Mouse (Mus musculus) intestine, embryonic 16.5 days (tissue): Measurements from ENCODE around the gene Hk2. TPM values are rescaled to one million over a fixed set of nuclear protein-coding genes. Genes with fewer than 3 reads are reported as not detected.

Experiments
- ATAC-seq: fragments of 200-750 bp; cut with Nextera tagmentation; 2 replicates; pipeline ENCODE4 v1.8.0; 2017; ENCODE audit warnings: moderate TSS enrichment, moderate library complexity
- H3K27ac ChIP-seq: fragments of 300-500 bp; sonication (generic); 2 replicates; pipeline ENCODE4 v1.5.1; 2014; ENCODE audit warnings: mild to moderate bottlenecking, low read length
- H3K27me3 ChIP-seq: fragments of 300-500 bp; sonication (generic); replicated peaks from 2 replicates; pipeline ENCODE4 v1.6.1; 2014; ENCODE audit warnings: low read length, control low read depth, mixed read lengths; ENCODE audit not compliant: control insufficient read depth, insufficient read depth
- H3K36me3 ChIP-seq: fragments of 300-500 bp; sonication (generic); 2 replicates; pipeline ENCODE4 v1.6.1; 2014; ENCODE audit warnings: low read length, control low read depth; ENCODE audit not compliant: control insufficient read depth, insufficient read depth
- H3K4me1 ChIP-seq: fragments of 300-500 bp; sonication (generic); 2 replicates; pipeline ENCODE4 v1.6.1; 2014; ENCODE audit warnings: low read length, control low read depth, mixed read lengths; ENCODE audit not compliant: control insufficient read depth, insufficient read depth
- H3K4me2 ChIP-seq: fragments of 300-500 bp; sonication (generic); 2 replicates; pipeline ENCODE4 v1.6.1; 2014; ENCODE audit warnings: low read depth, low read length, control low read depth
- H3K4me3 ChIP-seq: fragments of 300-500 bp; sonication (generic); 2 replicates; pipeline ENCODE4 v1.5.1; 2014; ENCODE audit warnings: mild to moderate bottlenecking, low read length
- H3K9ac ChIP-seq: fragments of 300-500 bp; sonication (generic); 2 replicates; pipeline ENCODE4 v1.6.1; 2014; ENCODE audit warnings: low read depth, low read length
- H3K9me3 ChIP-seq: fragments of 300-500 bp; sonication (generic); 2 replicates; pipeline ENCODE4 v1.6.1; 2016; ENCODE audit warnings: low read length, control low read depth; ENCODE audit not compliant: control insufficient read depth
- WGBS: fragments of 180-500 bp; shearing (Covaris S2); extraction: QIAGEN DNeasy Blood & Tissue Kit; methylation state at CpG from one replicate; pipeline ENCODE4 v1.1.7; 2014; 5-methylcytosine and 5-hydroxymethylcytosine counted together
- polyA plus RNA-seq: library from polyadenylated mRNA; unstranded; fragments of >200 nt; fragmentation: Nextera tagmentation; extraction: Ambion mirVana; gene quantifications from 2 replicates; pipeline ENCODE4 v1.2.1, GENCODE M21; 2015

Hk2 gene
- polyA plus RNA-seq, 1 experiment from 2014 or later: 18.0 TPM

GRCm38 (mm10) chr6:82714841-82715240 lies 59.4 kb downstream of the Hk2 start:
- Histone ChIP-seq H3K4me3 (no peak overlapping the region), H3K4me2 (no peak overlapping the region), H3K36me3 (no peaks in the 10 kb centered on the region), H3K9ac (no peak overlapping the region), H3K4me1 (no peaks in the 10 kb centered on the region), H3K9me3 (no peaks in the 10 kb centered on the region), H3K27me3 (no peaks in the 10 kb centered on the region), H3K27ac (0 out of 2 replicates have a peak overlapping the region, but pooled peaks have one; percentile 7)
- ATAC-seq: peak; percentile 49
- 74% methylated on average over 5 of the region's 5 CpGs for WGBS

GRCm38 (mm10) chr6:82714243-82714642 lies 60.0 kb downstream of the Hk2 start:
- H3K4me1 ChIP-seq: no peaks in the 10 kb centered on the region
- H3K27me3 ChIP-seq: no peaks in the 10 kb centered on the region
- 18% methylated on average over 3 of the region's 3 CpGs for WGBS
- ATAC-seq: peak; percentile 51
- H3K27ac ChIP-seq: peak overlapping the region; percentile 23; the same call in 1 of the 2 replicates
- H3K9ac ChIP-seq: no peak overlapping the region
- no peaks in the 10 kb centered on the region for H3K9me3 ChIP-seq
- H3K36me3 ChIP-seq: no peaks in the 10 kb centered on the region
- H3K4me2 ChIP-seq: no peak overlapping the region
- H3K4me3 ChIP-seq: no peak overlapping the region

- Histone ChIP-seq H3K27me3 (no peaks in the 10 kb centered on the region), H3K9ac (no peak overlapping the region), H3K9me3 (no peaks in the 10 kb centered on the region), H3K27ac (no peak overlapping the region), H3K36me3 (no peaks in the 10 kb centered on the region), H3K4me1 (no peaks in the 10 kb centered on the region), H3K4me2 (no peak overlapping the region), H3K4me3 (no peak overlapping the region)
- ATAC-seq: no peak
- WGBS: 81% methylated on average over 3 of the region's 3 CpGs
Measured at GRCm38 (mm10) chr6:82707742-82708141, 66.5 kb downstream of the Hk2 start.

GRCm38 (mm10) chr6:82707241-82707640 lies 67.0 kb downstream of the Hk2 start:
- Histone ChIP-seq H3K9me3 (no peaks in the 10 kb centered on the region), H3K4me3 (no peak overlapping the region), H3K27ac (no peak overlapping the region), H3K4me1 (no peaks in the 10 kb centered on the region), H3K36me3 (no peaks in the 10 kb centered on the region), H3K27me3 (no peaks in the 10 kb centered on the region), H3K4me2 (no peak overlapping the region), H3K9ac (no peak overlapping the region)
- no peak for ATAC-seq
- WGBS: 91% methylated on average over 10 of the region's 10 CpGs

- 68% methylated on average over 5 of the region's 5 CpGs for WGBS
- Histone ChIP-seq H3K4me3 (no peak within 1 kb of the TSS), H3K4me1 (no peaks in the 10 kb centered on the region), H3K36me3 (no peaks in the 10 kb centered on the region), H3K27ac (no peak within 1 kb of the TSS), H3K9me3 (no peaks in the 10 kb centered on the region), H3K27me3 (no peaks in the 10 kb centered on the region), H3K9ac (no peak within 1 kb of the TSS), H3K4me2 (no peak within 1 kb of the TSS)
- no peak for ATAC-seq
Measured at GRCm38 (mm10) chr6:82705221-82705620, 69.0 kb downstream of the Hk2 start, which contains the start of gene Pole4. Gene Pole4 (minus strand): TSS chr6:82705365.

GRCm38 (mm10) chr6:82703710-82704109 lies 70.5 kb downstream of the Hk2 start:
- H3K9ac ChIP-seq: no peak overlapping the region
- H3K27me3 ChIP-seq: no peaks in the 10 kb centered on the region
- WGBS: 86% methylated on average over 3 of the region's 3 CpGs
- H3K36me3 ChIP-seq: no peaks in the 10 kb centered on the region
- no peak overlapping the region for H3K27ac ChIP-seq
- ATAC-seq: no peak
- H3K4me1 ChIP-seq: no peaks in the 10 kb centered on the region
- no peak overlapping the region for H3K4me2 ChIP-seq
- H3K9me3 ChIP-seq: no peaks in the 10 kb centered on the region
- no peak overlapping the region for H3K4me3 ChIP-seq

GRCm38 (mm10) chr6:82702593-82703017 lies 71.6 kb downstream of the Hk2 start:
- WGBS: 26% methylated on average over 16 of the region's 16 CpGs
- H3K9me3 ChIP-seq: no peaks in the 10 kb centered on the region
- no peak overlapping the region for H3K4me3 ChIP-seq

GRCm38 (mm10) chr6:82701296-82701695 lies 73.0 kb downstream of the Hk2 start:
- H3K9me3 ChIP-seq: no peaks in the 10 kb centered on the region
- ATAC-seq: no peak
- H3K4me1 ChIP-seq: no peaks in the 10 kb centered on the region
- no peak overlapping the region for H3K4me2 ChIP-seq
- no peak overlapping the region for H3K27ac ChIP-seq
- no peak overlapping the region for H3K4me3 ChIP-seq
- 71% methylated on average over 6 of the region's 6 CpGs for whole genome bisulfite sequencing
- no peaks in the 10 kb centered on the region for H3K36me3 ChIP-seq
- no peak overlapping the region for H3K9ac ChIP-seq
- H3K27me3 ChIP-seq: no peaks in the 10 kb centered on the region

More at GRCm38 (mm10) chr6:82702593-82703017, 71.6 kb downstream of the Hk2 start:
- no peak overlapping the region for H3K9ac ChIP-seq
- peak; percentile 87 for ATAC-seq
- H3K27ac ChIP-seq: no peak overlapping the region
- no peaks in the 10 kb centered on the region for H3K27me3 ChIP-seq
- H3K36me3 ChIP-seq: no peaks in the 10 kb centered on the region
- no peak overlapping the region for H3K4me2 ChIP-seq
- no peaks in the 10 kb centered on the region for H3K4me1 ChIP-seq

GRCm38 (mm10) chr6:82699831-82700230 lies 74.4 kb downstream of the Hk2 start:
- H3K36me3 ChIP-seq: no peaks in the 10 kb centered on the region
- no peak overlapping the region for H3K4me3 ChIP-seq
- ATAC-seq: no peak

GRCm38 (mm10) chr6:82696736-82697135 lies 77.5 kb downstream of the Hk2 start:
- Histone ChIP-seq H3K9ac (no peak overlapping the region), H3K4me2 (no peak overlapping the region), H3K27ac (no peak overlapping the region), H3K4me1 (no peaks in the 10 kb centered on the region), H3K36me3 (no peaks in the 10 kb centered on the region), H3K9me3 (no peaks in the 10 kb centered on the region), H3K4me3 (no peak overlapping the region), H3K27me3 (no peaks in the 10 kb centered on the region)
- ATAC-seq: no peak
- WGBS: 91% methylated on average over 3 of the region's 3 CpGs

More at GRCm38 (mm10) chr6:82699831-82700230, 74.4 kb downstream of the Hk2 start:
- WGBS: 48% methylated on average over 5 of the region's 5 CpGs
- Histone ChIP-seq H3K9me3 (no peaks in the 10 kb centered on the region), H3K27ac (no peak overlapping the region), H3K9ac (no peak overlapping the region), H3K4me1 (no peaks in the 10 kb centered on the region), H3K27me3 (no peaks in the 10 kb centered on the region), H3K4me2 (no peak overlapping the region)
